Mouse (Mus musculus): ENCODE results near the gene Spata13. TPM values are rescaled to one million over a fixed set of nuclear protein-coding genes. Genes with fewer than 3 reads are reported as not detected.

The Spata13 gene
- total RNA-seq, 2 experiments from 2014 or later: 18.9 to 19.6 TPM

- no peak for DNase-seq (ENCODE audit: low spot score in 2 of 2)
These were observed 4.4 kb downstream of the Spata13 start for GRCm38 (mm10) chr14:60638159-60638558.

- no peak for DNase-seq (ENCODE audit: low spot score in 2 of 2)
These were observed 5.4 kb downstream of the Spata13 start for GRCm38 (mm10) chr14:60639195-60639594.

DNA sequence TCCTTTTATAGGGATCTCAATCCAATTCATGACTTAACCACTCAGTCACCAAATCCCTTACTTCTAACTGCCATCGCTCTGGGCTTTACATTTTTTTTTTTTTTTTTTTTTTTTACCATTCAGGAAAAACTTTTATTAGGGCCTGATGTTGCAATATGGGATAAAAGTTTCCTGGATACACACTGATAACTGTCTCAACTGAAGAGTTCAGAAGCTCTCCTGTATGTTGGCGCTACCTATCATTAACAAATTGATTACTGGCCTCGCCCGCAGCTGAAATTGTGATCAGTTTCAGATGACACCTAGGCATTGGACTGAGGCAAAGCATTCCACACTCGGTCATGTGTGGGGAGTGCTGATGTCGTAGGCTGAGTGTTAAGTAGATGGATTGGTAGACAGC is 7.3 kb downstream of the Spata13 start:
- no peak for DNase-seq (ENCODE audit: low spot score in 2 of 2)

DNA sequence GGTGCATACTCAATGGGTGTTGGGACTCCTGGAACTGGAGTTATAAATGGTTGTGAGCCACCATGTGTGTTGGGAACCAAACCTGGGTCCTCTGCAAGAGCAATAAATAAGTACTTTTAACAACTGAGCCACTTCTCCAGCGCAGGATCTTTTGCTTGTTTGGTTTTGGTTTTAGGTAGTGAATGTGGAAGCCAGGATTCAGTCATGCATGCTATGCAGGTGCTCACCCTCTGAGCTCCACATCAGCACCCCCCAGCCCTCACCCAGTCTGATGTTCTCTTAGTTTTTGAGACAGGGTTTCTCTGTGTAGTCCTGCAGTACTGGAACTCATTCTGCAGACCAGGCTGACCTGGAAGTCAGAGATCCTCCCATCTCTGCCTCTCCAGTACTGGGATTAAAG is 8.3 kb downstream of the Spata13 start:
- no peak for DNase-seq (ENCODE audit: low spot score in 2 of 2)

DNA sequence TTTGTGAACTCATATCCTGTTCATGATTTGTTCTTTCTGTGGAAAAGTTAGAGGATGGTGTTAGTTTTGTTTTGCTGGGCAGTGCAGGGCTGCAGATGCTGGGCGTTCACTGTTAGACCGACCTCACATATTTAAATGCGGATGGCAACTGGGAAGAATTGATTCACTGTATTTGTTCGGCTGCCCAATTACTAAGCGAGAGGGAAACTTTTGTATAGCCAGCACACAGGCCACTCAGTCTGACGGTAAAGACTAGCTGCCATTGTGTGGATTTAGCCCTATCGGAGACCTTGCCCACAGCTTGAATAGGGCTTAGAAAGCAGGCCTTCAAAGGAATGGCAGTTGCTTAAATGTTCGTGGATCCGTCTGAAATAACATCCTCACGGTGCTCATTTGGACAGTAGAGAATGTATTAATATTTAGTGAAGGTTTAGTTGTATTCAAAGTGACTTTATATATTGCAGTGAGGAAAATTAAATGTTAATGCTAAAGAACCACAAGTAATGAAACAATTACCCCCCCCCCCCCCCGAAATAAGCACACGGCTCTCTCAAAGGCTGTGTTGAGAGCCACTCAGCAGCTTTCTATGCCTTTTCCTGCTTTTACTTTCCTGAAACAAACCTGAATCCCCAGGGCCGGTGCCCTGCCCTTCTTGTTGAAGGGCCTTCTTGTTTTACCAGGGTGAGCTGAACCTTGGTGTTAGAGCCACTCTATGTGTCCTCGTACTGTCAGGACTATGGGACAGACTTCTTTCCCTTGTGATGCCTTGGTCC is 9.5 kb downstream of the Spata13 start:
- no peak for DNase-seq (ENCODE audit: low spot score in 2 of 2)

- no peak for DNase-seq (ENCODE audit: low spot score in 2 of 2)
These were observed 12.6 kb downstream of the Spata13 start for GRCm38 (mm10) chr14:60646373-60646772.

GRCm38 (mm10) chr14:60647885-60648284 is 14.1 kb downstream of the Spata13 start:
- DNase-seq (ENCODE audit: low spot score in 2 of 2): no peak

- no peak for DNase-seq (ENCODE audit: low spot score in 2 of 2)
These were observed 15.2 kb downstream of the Spata13 start for GRCm38 (mm10) chr14:60648956-60649355.

DNA sequence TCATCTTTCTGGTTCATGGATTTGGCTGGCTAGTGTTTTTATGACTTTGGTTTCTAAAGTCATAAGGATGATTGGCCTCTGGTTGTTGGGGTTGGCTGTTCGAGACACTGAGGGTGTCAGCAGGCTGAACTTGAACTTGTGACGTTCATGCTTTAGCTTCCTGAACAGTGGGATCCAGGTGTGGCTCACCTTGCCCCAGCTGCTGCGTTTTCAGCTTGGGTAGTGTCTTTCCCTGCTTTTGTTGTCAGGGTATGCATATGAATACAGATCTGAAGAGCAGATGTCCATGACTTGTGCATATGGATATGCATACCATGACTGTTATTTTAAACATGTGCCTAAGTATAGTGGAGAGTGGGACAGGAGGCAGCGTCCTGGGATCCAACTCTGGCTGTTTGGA is 19.4 kb downstream of the Spata13 start:
- no peak for DNase-seq (ENCODE audit: low spot score in 2 of 2)

GRCm38 (mm10) chr14:60653977-60654376 is 20.2 kb downstream of the Spata13 start:
- no peak for DNase-seq (ENCODE audit: low spot score in 2 of 2)

DNA sequence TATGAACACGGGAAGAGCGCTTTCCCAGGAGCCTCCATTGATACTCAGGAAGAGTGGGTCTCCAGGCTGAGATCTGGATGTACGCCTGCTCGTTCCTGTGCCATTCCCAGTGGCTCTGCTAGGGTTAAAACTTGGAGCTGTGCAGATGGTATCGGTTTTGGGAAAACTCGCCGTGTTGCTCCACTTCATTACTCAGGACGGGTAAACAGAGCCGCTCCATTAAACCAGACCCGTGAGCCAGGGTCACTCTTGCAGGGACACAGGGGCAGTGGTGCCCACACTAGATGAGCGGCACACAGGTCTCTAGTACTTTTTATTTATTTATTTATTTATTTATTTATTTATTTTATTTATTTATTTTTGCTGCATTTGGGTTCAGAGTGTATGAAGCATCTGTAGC is 20.9 kb downstream of the Spata13 start:
- DNase-seq (ENCODE audit: low spot score in 2 of 2): no peak

DNA sequence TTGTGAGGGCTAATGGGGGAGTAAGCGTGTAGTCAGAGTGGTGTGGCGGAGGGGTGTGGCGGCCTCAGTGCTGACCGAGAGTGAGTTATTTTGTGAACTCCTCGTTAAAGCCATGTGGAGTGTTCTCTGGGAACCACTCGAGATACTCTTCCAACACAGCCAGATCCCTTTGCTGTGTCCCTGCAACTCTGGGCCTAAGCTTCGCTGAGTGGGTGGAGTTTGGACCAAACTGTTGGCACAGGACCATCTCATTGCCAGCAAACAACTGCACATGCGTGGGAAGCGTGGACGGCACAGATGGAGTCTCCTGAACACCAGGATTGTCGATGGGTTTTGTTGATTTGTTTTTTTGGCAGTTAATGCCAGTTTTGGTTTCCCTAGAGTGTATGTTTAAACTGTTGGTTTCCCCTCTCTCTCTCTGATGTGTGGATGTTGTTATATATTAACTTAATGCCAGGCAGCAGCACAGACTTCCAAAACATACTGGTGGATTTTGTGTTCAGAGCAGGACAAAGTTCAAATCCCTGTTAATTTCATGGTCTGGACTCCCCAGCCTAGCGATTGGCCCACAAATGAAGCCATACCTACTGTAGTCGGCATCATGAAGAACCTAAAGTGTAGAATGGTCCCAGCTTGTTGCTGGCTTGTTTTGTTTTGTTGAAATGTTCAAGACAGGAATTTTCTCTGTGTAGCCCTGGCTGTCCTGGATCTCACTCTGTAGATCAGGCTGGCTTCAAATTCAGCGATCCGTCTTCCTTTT is 22.3 kb downstream of the Spata13 start:
- peak in 1 of 2 experiments; percentile 39 for DNase-seq (ENCODE audit: low spot score in 2 of 2)

DNA sequence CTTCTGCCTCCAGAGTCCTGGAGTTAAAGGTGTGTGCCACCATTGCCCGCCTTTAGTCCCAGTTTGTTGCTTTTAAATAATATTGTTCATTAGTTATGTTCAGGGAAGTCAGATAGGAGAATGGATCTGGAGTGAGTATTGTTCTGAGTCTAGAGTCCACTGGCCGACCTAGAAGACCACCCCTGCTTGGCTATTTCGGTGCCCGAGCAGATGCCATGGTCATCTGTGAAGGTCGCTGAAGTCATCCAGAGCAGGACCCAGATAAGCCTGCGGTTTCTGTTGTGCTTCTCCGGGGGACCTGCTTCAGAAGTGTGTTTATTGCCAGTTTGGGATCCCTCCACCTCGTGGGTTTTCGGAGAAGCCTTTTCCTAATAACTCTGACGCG is 22.9 kb downstream of the Spata13 start:
- no peak for DNase-seq (ENCODE audit: low spot score in 2 of 2)

GRCm38 (mm10) chr14:60657891-60658290 is 24.1 kb downstream of the Spata13 start:
- no peak for DNase-seq (ENCODE audit: low spot score in 2 of 2)

GRCm38 (mm10) chr14:60659498-60659897 is 25.7 kb downstream of the Spata13 start:
- DNase-seq (ENCODE audit: low spot score in 2 of 2): no peak

- DNase-seq (ENCODE audit: low spot score in 2 of 2): no peak
These were observed 26.8 kb downstream of the Spata13 start for GRCm38 (mm10) chr14:60660591-60660990.

DNA sequence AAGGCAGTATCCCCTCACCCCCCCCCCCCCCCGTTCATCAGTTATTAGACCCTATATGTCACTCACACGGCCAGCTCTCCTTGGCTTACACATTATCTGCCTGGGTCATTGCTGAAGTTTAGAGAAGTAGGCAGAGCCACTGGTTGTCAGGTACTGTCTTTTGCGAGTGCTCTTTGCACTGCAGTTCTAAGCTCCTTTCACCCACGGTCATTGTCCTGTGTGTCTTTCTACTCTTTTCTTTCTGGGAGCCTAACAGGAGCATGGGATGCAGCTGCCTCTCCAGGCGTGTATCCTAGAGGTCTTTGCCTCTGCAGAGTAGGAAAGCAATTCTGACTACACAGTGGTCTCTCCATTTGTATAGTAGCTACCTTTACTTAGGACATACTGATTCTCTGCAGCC is 27.5 kb downstream of the Spata13 start:
- DNase-seq (ENCODE audit: low spot score in 2 of 2): no peak

DNA sequence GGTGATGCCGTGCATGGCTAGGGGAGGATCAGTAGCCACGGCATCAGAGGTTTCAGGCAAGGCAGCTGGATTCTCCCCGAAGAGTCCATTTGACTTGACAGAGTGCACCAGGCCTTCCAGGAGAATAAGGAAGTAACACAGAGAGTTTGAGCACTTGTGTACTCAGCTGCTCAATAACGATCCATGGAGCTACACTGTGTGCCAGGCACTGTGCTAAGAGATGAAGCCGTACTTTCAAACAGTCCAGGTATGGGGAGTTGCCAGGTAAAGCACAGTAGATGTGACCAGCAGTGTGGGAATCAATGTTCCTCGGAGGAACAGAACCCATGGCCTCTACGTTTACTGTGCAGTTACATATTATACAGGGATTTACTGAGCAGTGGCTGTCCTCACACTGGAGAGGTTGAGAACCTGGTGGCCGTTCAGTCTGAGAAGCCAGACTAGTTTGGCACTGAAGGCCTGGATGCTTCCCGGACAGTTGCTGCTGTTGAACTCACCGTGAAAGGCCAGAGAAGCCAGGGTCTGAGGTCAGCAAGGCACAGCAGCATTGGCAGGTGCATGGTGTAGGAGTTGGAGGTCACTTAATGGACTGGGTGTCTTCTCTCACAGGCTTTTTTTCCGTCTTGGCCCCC is 29.6 kb downstream of the Spata13 start:
- no peak for DNase-seq (ENCODE audit: low spot score in 2 of 2)

DNA sequence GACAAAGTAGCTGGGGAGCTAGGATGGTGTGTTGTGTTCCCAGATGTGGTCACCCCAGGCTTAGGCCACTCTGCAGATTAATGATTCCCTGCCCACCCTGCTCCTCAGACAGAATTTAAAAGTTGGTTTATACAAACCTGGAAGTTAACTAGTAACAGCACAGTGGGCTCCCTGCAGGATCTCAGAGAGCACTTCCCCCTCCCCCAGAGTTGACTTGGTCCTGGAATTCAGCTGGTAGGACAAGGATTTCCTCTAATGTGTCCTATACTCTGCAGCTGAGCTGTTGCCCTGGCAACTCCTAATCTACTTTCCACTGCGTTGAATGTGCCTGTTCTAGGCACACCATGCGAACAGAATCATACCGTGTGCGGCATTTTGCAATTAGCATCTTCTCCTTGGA is 30.8 kb downstream of the Spata13 start:
- no peak for DNase-seq (ENCODE audit: low spot score in 2 of 2)

GRCm38 (mm10) chr14:60665263-60665662 is 31.5 kb downstream of the Spata13 start:
- DNase-seq (ENCODE audit: low spot score in 2 of 2): no peak

- DNase-seq (ENCODE audit: low spot score in 2 of 2): no peak
These were observed 32.5 kb downstream of the Spata13 start for GRCm38 (mm10) chr14:60666252-60666651.

DNA sequence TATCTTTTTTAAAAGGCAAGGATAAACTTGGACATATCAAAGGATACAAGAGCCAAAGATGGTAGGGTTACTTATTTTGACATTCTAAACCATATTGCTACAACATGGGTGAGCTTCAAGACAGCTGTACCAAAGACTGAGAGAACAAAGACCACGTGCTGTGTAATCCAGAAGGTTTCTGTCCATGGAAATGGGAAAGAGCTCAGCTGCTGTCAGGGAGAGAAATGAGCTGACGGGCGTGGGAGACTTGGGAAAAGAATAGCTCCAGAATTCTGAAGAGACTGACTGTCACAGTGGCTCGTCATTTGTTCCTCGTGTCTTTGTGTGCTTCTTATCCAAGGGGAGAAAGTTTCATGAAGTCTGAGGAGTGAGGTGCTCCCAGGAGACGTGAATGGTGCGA is 36.4 kb downstream of the Spata13 start:
- no peak for DNase-seq (ENCODE audit: low spot score in 2 of 2)

All from gastrocnemius, postnatal 4 days (tissue).